Mouse (Mus musculus): ENCODE data around the gene Hist1h2af. TPM values are rescaled to one million over a fixed set of nuclear protein-coding genes. Genes with fewer than 3 reads are reported as not detected.
A peak's percentile ranks its signal among the peaks of the same experiment; 100 is the strongest.

Hist1h2af gene
- polyA plus RNA-seq, 1 experiment from 2014 or later = 3.3 TPM

- H3K4me1 ChIP-seq (replicated peaks; ENCODE audit: insufficient read depth, low read length) = 0 out of 2 replicates have a peak, but pooled peaks cover 4% of the 10 kb centered on the region
- H3K27ac ChIP-seq = no peak overlapping the region
- H3K36me3 ChIP-seq (ENCODE audit: insufficient read depth, low read length) = no peaks in the 10 kb centered on the region
- 47% methylated on average over 9 of the region's 9 CpGs for WGBS
- no peaks in the 10 kb centered on the region for H3K27me3 ChIP-seq (ENCODE audit: insufficient read depth, low read length)
- H3K4me2 ChIP-seq (ENCODE audit: low read length) = no peak overlapping the region
- TF ChIP-seq CTCF (IDR thresholded peaks at IDR 0.05; ENCODE audit: low read depth) = no peak
- no peak overlapping the region for H3K4me3 ChIP-seq (replicated peaks; ENCODE audit: low read depth, low read length)
- H3K9me3 ChIP-seq (replicated peaks; ENCODE audit: low read length) = no peaks in the 10 kb centered on the region
- DNase-seq (ENCODE audit: low spot score) (no peak), ATAC-seq (replicated peaks; ENCODE audit: low FRiP score, low read depth) (no peak)
- no peak overlapping the region for H3K9ac ChIP-seq (ENCODE audit: low read depth, low read length)
Measured at GRCm38 (mm10) chr13:23502031-23502567, 31.6 kb upstream of the Hist1h2af start.

- DNase-seq (ENCODE audit: low spot score) (no peak), ATAC-seq (replicated peaks; ENCODE audit: low FRiP score, low read depth) (no peak)
- Histone ChIP-seq H3K4me2 (ENCODE audit: low read length) (no peak overlapping the region), H3K27me3 (ENCODE audit: insufficient read depth, low read length) (no peaks in the 10 kb centered on the region), H3K4me1 (replicated peaks; ENCODE audit: insufficient read depth, low read length) (0 out of 2 replicates have a peak, but pooled peaks cover 4% of the 10 kb centered on the region), H3K9ac (ENCODE audit: low read depth, low read length) (no peak overlapping the region), H3K9me3 (replicated peaks; ENCODE audit: low read length) (no peaks in the 10 kb centered on the region), H3K36me3 (ENCODE audit: insufficient read depth, low read length) (no peaks in the 10 kb centered on the region), H3K4me3 (replicated peaks; ENCODE audit: low read depth, low read length) (no peak overlapping the region), H3K27ac (no peak overlapping the region)
- no peak for TF ChIP-seq CTCF (IDR thresholded peaks at IDR 0.05; ENCODE audit: low read depth)
- WGBS = 66% methylated on average over 4 of the region's 4 CpGs
Measured at GRCm38 (mm10) chr13:23502916-23503315, 30.8 kb upstream of the Hist1h2af start.

DNA sequence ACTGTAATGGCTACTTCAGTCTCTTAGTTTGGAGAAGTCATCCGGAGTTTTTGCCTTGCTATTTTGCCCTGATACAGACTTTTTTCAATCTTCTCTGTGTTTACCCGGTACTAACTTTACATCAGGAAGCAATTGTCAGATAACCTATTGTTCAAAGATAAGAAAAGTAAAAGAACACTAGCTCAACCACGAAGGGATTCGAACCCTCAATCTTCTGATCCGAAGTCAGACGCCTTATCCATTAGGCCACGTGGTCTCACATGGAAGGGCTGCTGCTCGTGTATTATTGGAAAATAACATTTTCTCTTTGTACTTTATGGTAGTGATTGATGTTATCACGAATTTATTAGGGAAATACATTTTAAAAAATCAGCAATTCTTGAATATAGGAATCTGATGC lies 29.9 kb upstream of the Hist1h2af start:
- Histone ChIP-seq H3K9me3 (replicated peaks; ENCODE audit: low read length) (no peaks in the 10 kb centered on the region), H3K27ac (no peak overlapping the region), H3K4me2 (ENCODE audit: low read length) (no peak overlapping the region), H3K27me3 (ENCODE audit: insufficient read depth, low read length) (no peaks in the 10 kb centered on the region), H3K4me1 (replicated peaks; ENCODE audit: insufficient read depth, low read length) (no peaks in the 10 kb centered on the region), H3K9ac (ENCODE audit: low read depth, low read length) (no peak overlapping the region), H3K4me3 (replicated peaks; ENCODE audit: low read depth, low read length) (no peak overlapping the region), H3K36me3 (ENCODE audit: insufficient read depth, low read length) (no peaks in the 10 kb centered on the region)
- ATAC-seq (replicated peaks; ENCODE audit: low FRiP score, low read depth) = no peak
- no peak for TF ChIP-seq CTCF (IDR thresholded peaks at IDR 0.05; ENCODE audit: low read depth)
- WGBS = 5% methylated on average over 9 of the region's 9 CpGs
- peak; percentile 65 for DNase-seq (ENCODE audit: low spot score)

GRCm38 (mm10) chr13:23505662-23506345 lies 27.9 kb upstream of the Hist1h2af start:
- Histone ChIP-seq H3K36me3 (ENCODE audit: insufficient read depth, low read length) (no peaks in the 10 kb centered on the region), H3K9ac (ENCODE audit: low read depth, low read length) (peak overlapping the region; percentile 35; the same call in 1 of the 2 replicates), H3K27ac (no peak overlapping the region), H3K9me3 (replicated peaks; ENCODE audit: low read length) (no peaks in the 10 kb centered on the region), H3K4me2 (ENCODE audit: low read length) (peak overlapping the region; percentile 39), H3K4me3 (replicated peaks; ENCODE audit: low read depth, low read length) (peak overlapping the region; percentile 7; the same call in 1 of the 2 replicates), H3K4me1 (replicated peaks; ENCODE audit: insufficient read depth, low read length) (no peaks in the 10 kb centered on the region), H3K27me3 (ENCODE audit: insufficient read depth, low read length) (no peaks in the 10 kb centered on the region)
- ATAC-seq (replicated peaks; ENCODE audit: low FRiP score, low read depth) = no peak
- DNase-seq (ENCODE audit: low spot score) = no peak
- 16% methylated on average over 14 of the region's 14 CpGs for WGBS
- TF ChIP-seq CTCF (IDR thresholded peaks at IDR 0.05; ENCODE audit: low read depth) = no peak

GRCm38 (mm10) chr13:23506351-23506750 lies 27.4 kb upstream of the Hist1h2af start:
- no peaks in the 10 kb centered on the region for H3K27me3 ChIP-seq (ENCODE audit: insufficient read depth, low read length)
- H3K9me3 ChIP-seq (replicated peaks; ENCODE audit: low read length) = no peaks in the 10 kb centered on the region
- no peak overlapping the region for H3K9ac ChIP-seq (ENCODE audit: low read depth, low read length)
- no peak for DNase-seq (ENCODE audit: low spot score)
- 0 out of 2 replicates have a peak overlapping the region, but pooled peaks have one; percentile 7 for H3K4me3 ChIP-seq (replicated peaks; ENCODE audit: low read depth, low read length)
- no peaks in the 10 kb centered on the region for H3K36me3 ChIP-seq (ENCODE audit: insufficient read depth, low read length)
- TF ChIP-seq CTCF (IDR thresholded peaks at IDR 0.05; ENCODE audit: low read depth) = no peak
- H3K27ac ChIP-seq = no peak overlapping the region
- H3K4me2 ChIP-seq (ENCODE audit: low read length) = peak overlapping the region; percentile 39; the same call in 1 of the 2 replicates
- no peaks in the 10 kb centered on the region for H3K4me1 ChIP-seq (replicated peaks; ENCODE audit: insufficient read depth, low read length)
- WGBS = 14% methylated on average over 13 of the region's 13 CpGs
- no peak for ATAC-seq (replicated peaks; ENCODE audit: low FRiP score, low read depth)

DNA sequence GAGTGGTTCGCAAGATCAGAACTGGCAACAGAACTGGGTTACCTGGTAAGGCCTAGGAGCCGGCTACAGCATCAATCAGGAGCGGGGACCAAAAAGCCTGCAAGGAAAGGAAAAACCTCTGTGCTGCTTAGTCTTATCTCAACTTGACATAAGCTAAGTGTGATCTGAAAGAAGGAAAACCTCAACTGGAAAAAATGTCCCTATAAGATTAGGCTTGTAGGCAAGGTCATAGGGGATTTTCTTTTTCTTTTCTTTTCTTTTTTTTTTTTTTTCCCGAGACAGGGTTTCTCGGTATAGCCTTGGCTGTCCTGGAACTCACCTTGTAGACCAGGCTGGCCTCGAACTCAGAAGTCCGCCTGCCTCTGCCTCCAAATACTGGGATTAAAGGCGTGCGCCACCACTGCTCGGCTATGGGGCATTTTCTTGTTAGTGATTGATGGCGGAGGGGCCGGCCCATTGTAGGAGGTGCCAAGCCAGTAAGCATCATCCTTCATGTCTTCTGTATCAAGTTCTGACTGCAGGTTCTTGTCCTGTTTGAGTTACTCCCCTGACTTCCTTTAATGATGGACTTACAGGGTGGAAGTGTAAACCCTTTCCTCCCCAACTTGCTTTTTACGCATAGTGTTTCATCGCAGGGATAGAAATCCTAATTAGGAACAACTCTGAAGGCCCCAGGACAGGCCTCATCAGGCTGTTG lies 26.7 kb upstream of the Hist1h2af start:
- Histone ChIP-seq H3K9ac (ENCODE audit: low read depth, low read length) (no peak overlapping the region), H3K4me3 (replicated peaks; ENCODE audit: low read depth, low read length) (no peak overlapping the region), H3K4me2 (ENCODE audit: low read length) (no peak overlapping the region)

More for the DNA sequence above, 26.7 kb upstream of the Hist1h2af start:
- TF ChIP-seq CTCF (IDR thresholded peaks at IDR 0.05; ENCODE audit: low read depth) = no peak
- no peak for ATAC-seq (replicated peaks; ENCODE audit: low FRiP score, low read depth)
- no peaks in the 10 kb centered on the region for H3K9me3 ChIP-seq (replicated peaks; ENCODE audit: low read length)
- H3K27me3 ChIP-seq (ENCODE audit: insufficient read depth, low read length) = no peaks in the 10 kb centered on the region
- H3K36me3 ChIP-seq (ENCODE audit: insufficient read depth, low read length) = no peaks in the 10 kb centered on the region
- 36% methylated on average over 14 of the region's 14 CpGs for WGBS
- no peak for DNase-seq (ENCODE audit: low spot score)
- no peak overlapping the region for H3K27ac ChIP-seq
- no peaks in the 10 kb centered on the region for H3K4me1 ChIP-seq (replicated peaks; ENCODE audit: insufficient read depth, low read length)

Measured in kidney, postnatal 0 days (tissue).